In genomic region chr16:39123445-39123952, GRCm38 (mm10) we compare ENCODE assay signal across 18 mouse cellular contexts.
DNase-seq lines count a peak whose midpoint lies in the region; ATAC-seq and TF ChIP-seq lines count a peak whose summit lies in the region.
"Had no signal": no experiment of that assay in that cellular context is flagged by ENCODE, and none has a peak within 500 bp of the region (broad histone marks: within the 10 kb centered on the region; RNA-seq: fewer than 3 reads in every experiment).

No protein-coding gene starts in this region.

- TF ChIP-seq POLR2A in kidney, adult 2 months (IDR thresholded peaks at IDR 0.05; ENCODE audit: low read depth, low read length) = no peak

- H3K4me1 ChIP-seq in kidney, adult 2 months (ENCODE audit: control insufficient read depth, insufficient read depth, low read length) = no peaks in the 10 kb centered on the region
- H3K4me1 ChIP-seq in embryonic facial prominence, embryonic 10.5 days = peaks cover 44% of the 10 kb centered on the region
- H3K4me1 ChIP-seq in midbrain, embryonic 14.5 days (ENCODE audit: control insufficient read depth, insufficient read depth, low read length) = peaks cover 4% of the 10 kb centered on the region; the same call in 1 of the 2 replicates
- H3K4me1 ChIP-seq: liver, embryonic 13.5 days had no signal

- H3K27ac ChIP-seq in kidney, adult 2 months (ENCODE audit: insufficient read depth, low read depth, low read length) = no peak overlapping the region
- H3K27ac ChIP-seq in embryonic facial prominence, embryonic 10.5 days (replicated peaks) = peak overlapping the region; percentile 51; the same call in 1 of the 2 replicates
- no peak overlapping the region for H3K27ac ChIP-seq in midbrain, embryonic 14.5 days (replicated peaks; ENCODE audit: low read depth, low read length)
- H3K27ac ChIP-seq: heart, embryonic 13.5 days; hindbrain, embryonic 15.5 days; liver, embryonic 13.5 days; midbrain, embryonic 13.5 days had no signal

- ATAC-seq in midbrain, embryonic 14.5 days (ENCODE audit: low FRiP score, low TSS enrichment) = no peak
- ATAC-seq: intestine, embryonic 16.5 days; midbrain, embryonic 13.5 days had no signal

- intact Hi-C loops in left cerebral cortex, postnatal 14 days (cut with DNase I) = no loop called here

- whole genome bisulfite sequencing in kidney, adult 2 months = 36% methylated on average over 8 of the region's 8 CpGs
- 62% methylated on average over 8 of the region's 8 CpGs for WGBS in embryonic facial prominence, embryonic 10.5 days
- WGBS in midbrain, embryonic 14.5 days = 85% methylated on average over 8 of the region's 8 CpGs

- no peak overlapping the region for H3K9ac ChIP-seq in midbrain, embryonic 14.5 days (replicated peaks; ENCODE audit: low read length)
- H3K9ac ChIP-seq: heart, embryonic 13.5 days; hindbrain, embryonic 15.5 days; liver, embryonic 13.5 days; midbrain, embryonic 13.5 days had no signal

- peak; percentile 16 for DNase-seq in kidney, adult 2 months
- DNase-seq in kidney, postnatal 14 days = no peak
- DNase-seq in lung, postnatal 25 days (ENCODE audit: low spot score) = peak; percentile 1
- no peak for DNase-seq in lung, adult 18-20 months
- no peak for DNase-seq in embryonic facial prominence, embryonic 10.5 days (ENCODE audit: low spot score)
- DNase-seq in lung, postnatal 36 days = peak; percentile 0
- DNase-seq in midbrain, embryonic 14.5 days = no peak
- no peak for DNase-seq in left cerebral cortex, postnatal 14 days (ENCODE audit: low spot score in 2 of 2)
- DNase-seq: cerebellum, adult 9-11 months; kidney, postnatal 10 days; liver, embryonic 13.5 days; right cerebral cortex, postnatal 14 days; thymus, postnatal 4 days had no signal

- H3K9me3 ChIP-seq in embryonic facial prominence, embryonic 10.5 days = no peaks in the 10 kb centered on the region
- no peaks in the 10 kb centered on the region for H3K9me3 ChIP-seq in midbrain, embryonic 14.5 days (ENCODE audit: control insufficient read depth, low read length)
- H3K9me3 ChIP-seq: heart, embryonic 13.5 days; hindbrain, embryonic 15.5 days; liver, embryonic 13.5 days had no signal

- no peak overlapping the region for H3K4me3 ChIP-seq in kidney, adult 2 months (ENCODE audit: insufficient read depth, low read depth, low read length)
- H3K4me3 ChIP-seq in embryonic facial prominence, embryonic 10.5 days = no peak overlapping the region
- no peak overlapping the region for H3K4me3 ChIP-seq in midbrain, embryonic 14.5 days (replicated peaks; ENCODE audit: low read depth, low read length)
- H3K4me3 ChIP-seq: heart, embryonic 13.5 days; hindbrain, embryonic 15.5 days; liver, embryonic 13.5 days; midbrain, embryonic 13.5 days; myocyte had no signal

- H3K27me3 ChIP-seq in kidney, adult 2 months (replicated peaks; ENCODE audit: control insufficient read depth, insufficient read depth, low read length) = no peaks in the 10 kb centered on the region
- no peaks in the 10 kb centered on the region for H3K27me3 ChIP-seq in embryonic facial prominence, embryonic 10.5 days (replicated peaks; ENCODE audit: low read depth, poor library complexity, severe bottlenecking)
- H3K27me3 ChIP-seq in midbrain, embryonic 14.5 days (ENCODE audit: control insufficient read depth, insufficient read depth, low read length) = no peaks in the 10 kb centered on the region
- H3K27me3 ChIP-seq: heart, embryonic 13.5 days; hindbrain, embryonic 15.5 days; liver, embryonic 13.5 days; midbrain, embryonic 13.5 days had no signal

- TF ChIP-seq CTCF in kidney, adult 2 months (conservative IDR thresholded peaks at IDR 0.05; ENCODE audit: insufficient read depth, insufficient read length, low read depth, low read length) = no peak

- no peak overlapping the region for H3K4me2 ChIP-seq in midbrain, embryonic 14.5 days (ENCODE audit: low read length)
- H3K4me2 ChIP-seq: heart, embryonic 13.5 days; hindbrain, embryonic 15.5 days; liver, embryonic 13.5 days; midbrain, embryonic 13.5 days had no signal

- H3K36me3 ChIP-seq in kidney, adult 2 months (ENCODE audit: control insufficient read depth, insufficient read depth, low read length) = no peaks in the 10 kb centered on the region
- H3K36me3 ChIP-seq in embryonic facial prominence, embryonic 10.5 days (replicated peaks) = no peaks in the 10 kb centered on the region
- no peaks in the 10 kb centered on the region for H3K36me3 ChIP-seq in midbrain, embryonic 14.5 days (ENCODE audit: control insufficient read depth, insufficient read depth, low read length)
- H3K36me3 ChIP-seq: heart, embryonic 13.5 days; hindbrain, embryonic 15.5 days; liver, embryonic 13.5 days; midbrain, embryonic 13.5 days had no signal

Comparison
In these comparisons a context has a peak if more than half of its experiments do, and no peak if none do; other contexts are left out.
1. DNase-seq: peak in kidney, adult 2 months (single experiment), lung, postnatal 25 days (single experiment) and lung, postnatal 36 days (single experiment); none in kidney, postnatal 14 days (single experiment), lung, adult 18-20 months (0 of 2), embryonic facial prominence, embryonic 10.5 days (single experiment), midbrain, embryonic 14.5 days (single experiment) and left cerebral cortex, postnatal 14 days (0 of 2).